Mouse (Mus musculus): ENCODE data around the gene Grik4.
A peak's percentile ranks its signal among the peaks of the same experiment; 100 is the strongest.

Grik4 gene

GRCm38 (mm10) chr9:42573180-42573579 lies 371.1 kb downstream of the Grik4 start:
- no peak for DNase-seq (ENCODE audit: low spot score)

- DNase-seq (ENCODE audit: low spot score) = no peak
Observed at GRCm38 (mm10) chr9:42565921-42566320, 378.4 kb downstream of the Grik4 start.

- DNase-seq (ENCODE audit: low spot score) = no peak
Observed at GRCm38 (mm10) chr9:42555186-42555585, 389.1 kb downstream of the Grik4 start.

- peak; percentile 8 for DNase-seq (ENCODE audit: low spot score)
Observed at GRCm38 (mm10) chr9:42550116-42550515, 394.2 kb downstream of the Grik4 start.

GRCm38 (mm10) chr9:42548981-42549380 lies 395.3 kb downstream of the Grik4 start:
- no peak for DNase-seq (ENCODE audit: low spot score)

- DNase-seq (ENCODE audit: low spot score) = no peak
Observed at GRCm38 (mm10) chr9:42544521-42544920, 399.8 kb downstream of the Grik4 start.

- no peak for DNase-seq (ENCODE audit: low spot score)
Observed at GRCm38 (mm10) chr9:42533491-42533890, 410.8 kb downstream of the Grik4 start.

GRCm38 (mm10) chr9:42533041-42533440 lies 411.3 kb downstream of the Grik4 start:
- DNase-seq (ENCODE audit: low spot score) = no peak

GRCm38 (mm10) chr9:42531951-42532350 lies 412.3 kb downstream of the Grik4 start:
- no peak for DNase-seq (ENCODE audit: low spot score)

GRCm38 (mm10) chr9:42530221-42531152 lies 413.8 kb downstream of the Grik4 start:
- no peak for DNase-seq (ENCODE audit: low spot score)

GRCm38 (mm10) chr9:42520587-42521084 lies 423.7 kb downstream of the Grik4 start:
- DNase-seq (ENCODE audit: low spot score) = no peak

- DNase-seq (ENCODE audit: low spot score) = no peak
Observed at GRCm38 (mm10) chr9:42518163-42518562, 426.1 kb downstream of the Grik4 start.

- no peak for DNase-seq (ENCODE audit: low spot score)
Observed at GRCm38 (mm10) chr9:42513159-42513558, 431.1 kb downstream of the Grik4 start.

GRCm38 (mm10) chr9:42512312-42512711 lies 432.0 kb downstream of the Grik4 start:
- no peak for DNase-seq (ENCODE audit: low spot score)

GRCm38 (mm10) chr9:42508235-42508634 lies 436.1 kb downstream of the Grik4 start:
- DNase-seq (ENCODE audit: low spot score) = no peak

- DNase-seq (ENCODE audit: low spot score) = no peak
Observed at GRCm38 (mm10) chr9:42507709-42508108, 436.6 kb downstream of the Grik4 start, which contains the start of gene Tbcel. TSS of gene Tbcel (minus strand) at chr9:42507809.

- DNase-seq (ENCODE audit: low spot score) = no peak
Observed at GRCm38 (mm10) chr9:42507022-42507421, 437.3 kb downstream of the Grik4 start.

GRCm38 (mm10) chr9:42504971-42505510 lies 439.3 kb downstream of the Grik4 start:
- DNase-seq (ENCODE audit: low spot score) = no peak

- DNase-seq (ENCODE audit: low spot score) = no peak
Observed at GRCm38 (mm10) chr9:42504559-42504958, 439.7 kb downstream of the Grik4 start.

GRCm38 (mm10) chr9:42503709-42504108 lies 440.6 kb downstream of the Grik4 start:
- DNase-seq (ENCODE audit: low spot score) = no peak

GRCm38 (mm10) chr9:42496296-42496695 lies 448.0 kb downstream of the Grik4 start:
- DNase-seq (ENCODE audit: low spot score) = no peak

GRCm38 (mm10) chr9:42491780-42492179 lies 452.5 kb downstream of the Grik4 start:
- no peak for DNase-seq (ENCODE audit: low spot score)

Measured in spleen, adult 12 weeks (tissue).